Comparison of ENCODE assay signal across 9 mouse cellular contexts in genomic region chr3:129708157-129708556, GRCm38 (mm10). TPM values are rescaled to one million over a fixed set of nuclear protein-coding genes. Genes with fewer than 3 reads are reported as not detected.
DNase-seq lines count a peak whose midpoint lies in the region; ATAC-seq and TF ChIP-seq lines count a peak whose summit lies in the region.
"Had no signal": no experiment of that assay in that cellular context is flagged by ENCODE, and none has a peak within 500 bp of the region (broad histone marks: within the 10 kb centered on the region; RNA-seq: fewer than 3 reads in every experiment).

No protein-coding gene starts in this region.

- TF ChIP-seq POLR2A in liver, adult 2 months (IDR thresholded peaks at IDR 0.05; ENCODE audit: extremely low read depth, insufficient read depth, low read length): no peak

- H3K27me3 ChIP-seq in liver, adult 2 months (ENCODE audit: control insufficient read depth, insufficient read depth, low read length): no peaks in the 10 kb centered on the region
- H3K27me3 ChIP-seq in liver, embryonic 12.5 days (replicated peaks): no peaks in the 10 kb centered on the region
- no peaks in the 10 kb centered on the region for H3K27me3 ChIP-seq in liver, embryonic 14.5 days (ENCODE audit: control insufficient read depth, insufficient read depth, low read length)
- H3K27me3 ChIP-seq: heart, embryonic 13.5 days had no signal

- H3K4me3 ChIP-seq in liver, adult 2 months (ENCODE audit: insufficient read depth, low read depth, low read length): no peak overlapping the region
- H3K4me3 ChIP-seq in liver, embryonic 12.5 days: no peak overlapping the region
- H3K4me3 ChIP-seq in liver, embryonic 14.5 days (ENCODE audit: insufficient read depth in 1 of 2, low read depth in 2 of 2, low read length in 2 of 2): no peak overlapping the region
- H3K4me3 ChIP-seq: heart, embryonic 13.5 days; myocyte had no signal

- no peak for TF ChIP-seq EP300 in liver, embryonic 14.5 days (IDR thresholded peaks at IDR 0.05; ENCODE audit: low read depth)

- H3K9ac ChIP-seq in liver, adult 2 months (ENCODE audit: low read depth, low read length): no peak overlapping the region
- no peak overlapping the region for H3K9ac ChIP-seq in liver, embryonic 12.5 days
- no peak overlapping the region for H3K9ac ChIP-seq in liver, embryonic 14.5 days (replicated peaks)
- H3K9ac ChIP-seq: heart, embryonic 13.5 days had no signal

- no peaks in the 10 kb centered on the region for H3K4me1 ChIP-seq in liver, adult 2 months (ENCODE audit: control insufficient read depth, insufficient read depth, low read length)
- H3K4me1 ChIP-seq in liver, embryonic 12.5 days: no peaks in the 10 kb centered on the region
- H3K4me1 ChIP-seq in liver, embryonic 14.5 days (replicated peaks; ENCODE audit: control insufficient read depth in 2 of 2, insufficient read depth in 2 of 2, low read length in 1 of 2): no peaks in the 10 kb centered on the region
- H3K4me1 ChIP-seq: heart, embryonic 13.5 days had no signal

- ATAC-seq in liver, embryonic 12.5 days: no peak
- no peak for ATAC-seq in liver, embryonic 14.5 days (ENCODE audit: insufficient read depth)

- peak; percentile 82 for TF ChIP-seq CTCF in liver, adult 2 months (IDR thresholded peaks at IDR 0.05; ENCODE audit: low read depth, low read length)
- TF ChIP-seq CTCF in liver, embryonic 14.5 days (IDR thresholded peaks at IDR 0.05; ENCODE audit: low read depth): peak; percentile 76

- 27% methylated on average over 5 of the region's 5 CpGs for WGBS in liver, adult 2 months
- WGBS in liver, embryonic 12.5 days (ENCODE audit: insufficient replicate concordance): 20% methylated on average over 5 of the region's 5 CpGs
- WGBS in liver, embryonic 14.5 days (ENCODE audit: insufficient replicate concordance): 19% methylated on average over 5 of the region's 5 CpGs

- no peak overlapping the region for H3K4me2 ChIP-seq in liver, embryonic 12.5 days
- no peak overlapping the region for H3K4me2 ChIP-seq in liver, embryonic 14.5 days (ENCODE audit: low read depth)
- H3K4me2 ChIP-seq: heart, embryonic 13.5 days had no signal

- no peaks in the 10 kb centered on the region for H3K79me2 ChIP-seq in liver, adult 2 months (ENCODE audit: control insufficient read depth, insufficient read depth, low read length)

- H3K27ac ChIP-seq in liver, adult 2 months (replicated peaks; ENCODE audit: insufficient read depth, low read depth, low read length): no peak overlapping the region
- H3K27ac ChIP-seq in liver, embryonic 12.5 days: no peak overlapping the region
- no peak overlapping the region for H3K27ac ChIP-seq in liver, embryonic 14.5 days
- H3K27ac ChIP-seq: heart, embryonic 13.5 days had no signal

- peak; percentile 48 for DNase-seq in liver, adult 2 months (ENCODE audit: extremely low read depth, low read depth, low spot score)
- DNase-seq in Muller cell, postnatal 12 days (ENCODE audit: inconsistent ontology term): peak; percentile 24
- DNase-seq in cerebellum, postnatal 10 days: peak; percentile 78 to 80
- DNase-seq in heart, postnatal 4 days: peak; percentile 59
- DNase-seq in liver, embryonic 14.5 days (ENCODE audit: low read depth in 3 of 3, low spot score in 3 of 3): no peak
- peak; percentile 37 to 57 for DNase-seq in right cerebral cortex, postnatal 10 days (ENCODE audit: low spot score in 2 of 2)

- H3K9me3 ChIP-seq in liver, embryonic 12.5 days (replicated peaks): no peaks in the 10 kb centered on the region
- no peaks in the 10 kb centered on the region for H3K9me3 ChIP-seq in liver, embryonic 14.5 days (ENCODE audit: control insufficient read depth, low read length)
- H3K9me3 ChIP-seq: heart, embryonic 13.5 days had no signal

- no peaks in the 10 kb centered on the region for H3K36me3 ChIP-seq in liver, adult 2 months (ENCODE audit: control insufficient read depth, insufficient read depth, low read length)
- no peaks in the 10 kb centered on the region; the same call in 1 of the 2 replicates for H3K36me3 ChIP-seq in liver, embryonic 12.5 days
- no peaks in the 10 kb centered on the region for H3K36me3 ChIP-seq in liver, embryonic 14.5 days (replicated peaks; ENCODE audit: control insufficient read depth, insufficient read depth, low read depth)

RNA-seq across cellular contexts. Expression of gene Egf, which starts 47.0 kb away (rescaled TPM):
- 0.83 and 1.2 TPM in 2 replicates for total RNA-seq in liver, adult 2 months (2014; rRNA removed)
- polyA plus RNA-seq in liver, adult 2 months (2012; rRNA removed): 0.28 and 0.75 TPM in 2 replicates
- polyA plus RNA-seq in liver, embryonic 12.5 days (2016; fragmentation: Nextera tagmentation; extraction: Ambion mirVana): 0.71 and 0.95 TPM in 2 replicates
- 1 to 10 TPM; 2.3 to 2.5 TPM for total RNA-seq in heart, postnatal 4 days (2021)
- polyA plus RNA-seq in liver, embryonic 14.5 days (2012; rRNA removed): 0.42 and 0.77 TPM in 2 replicates
- 0.25 and 0.59 TPM in 2 replicates for polyA plus RNA-seq in liver, embryonic 14.5 days (2014; fragmentation: Nextera tagmentation; extraction: Ambion mirVana)

Comparison
In these comparisons a context has a peak if more than half of its experiments do, and no peak if none do; other contexts are left out.
1. DNase-seq: peak in liver, adult 2 months (single experiment), Muller cell, postnatal 12 days (single experiment), cerebellum, postnatal 10 days (2 of 2), heart, postnatal 4 days (single experiment) and right cerebral cortex, postnatal 10 days (2 of 2); none in liver, embryonic 14.5 days (0 of 3).